Mouse (Mus musculus): ENCODE measurements around the gene Rfwd3. TPM values are rescaled to one million over a fixed set of nuclear protein-coding genes. Genes with fewer than 3 reads are reported as not detected.
"Not testable (repeated sequence)": the region's sequence is repeated elsewhere in the genome, so short reads cannot be mapped to it uniquely, and the experiment has no call there.

Gene Rfwd3
- polyA plus RNA-seq, 1 experiment from 2014 or later, result 56.5 TPM

DNA sequence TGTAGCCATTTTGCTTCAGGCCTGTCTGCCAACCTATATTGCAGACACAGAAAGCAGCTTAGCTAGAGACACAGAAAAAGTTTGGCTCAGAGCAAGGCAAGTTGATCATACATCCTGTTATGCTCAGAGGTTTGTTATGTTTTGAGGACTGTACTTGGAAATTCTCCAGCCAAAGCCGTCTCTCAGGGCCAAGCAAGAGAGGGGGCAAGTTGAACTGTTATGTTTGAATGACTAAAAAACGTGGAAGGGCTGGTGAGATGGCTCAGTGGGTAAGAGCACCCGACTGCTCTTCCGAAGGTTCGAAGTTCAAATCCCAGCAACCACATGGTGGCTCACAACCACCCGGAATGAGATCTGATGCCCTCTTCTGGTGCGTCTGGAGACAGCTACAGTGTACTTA is 33.9 kb downstream of the Rfwd3 start:
- H3K27ac ChIP-seq; ATAC-seq (ENCODE audit: low FRiP score, low read depth); H3K27me3 ChIP-seq (replicated peaks); H3K4me1 ChIP-seq; H3K9ac ChIP-seq; H3K9me3 ChIP-seq; H3K4me2 ChIP-seq (replicated peaks); H3K4me3 ChIP-seq; H3K36me3 ChIP-seq: not testable (repeated sequence)
- WGBS, result 75% methylated on average over 7 of the region's 7 CpGs

DNA sequence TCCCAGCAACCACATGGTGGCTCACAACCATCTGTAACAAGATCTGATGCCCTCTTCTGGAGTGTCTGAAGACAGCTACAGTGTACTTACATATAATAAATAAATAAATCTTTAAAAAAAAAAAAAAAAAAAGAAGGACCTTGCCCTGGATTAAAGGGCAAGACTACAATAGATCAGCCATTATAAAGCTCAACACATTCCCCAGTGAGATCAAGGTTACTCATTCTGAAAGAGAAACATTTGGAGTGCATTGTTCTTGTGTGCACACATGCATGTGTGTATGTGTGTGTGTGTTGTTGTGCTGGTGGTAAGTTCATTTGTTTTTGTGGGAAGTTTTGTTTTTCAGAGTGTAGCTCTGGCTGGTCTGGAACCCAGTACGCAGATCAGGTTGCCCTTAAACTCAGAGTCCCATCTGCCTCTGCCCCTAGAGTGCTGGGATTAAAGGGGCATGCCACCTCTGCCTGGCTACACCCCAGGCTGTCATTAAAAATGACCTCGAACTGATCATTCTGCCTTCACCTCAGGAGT is 35.3 kb downstream of the Rfwd3 start:
- Histone ChIP-seq H3K9me3 (no peaks in the 10 kb centered on the region), H3K27ac (no peak overlapping the region), H3K36me3 (no peaks in the 10 kb centered on the region), H3K9ac (no peak overlapping the region), H3K4me2 (replicated peaks) (no peak overlapping the region), H3K4me3 (no peak overlapping the region), H3K27me3 (replicated peaks) (no peaks in the 10 kb centered on the region), H3K4me1 (no peaks in the 10 kb centered on the region)
- no peak for ATAC-seq (ENCODE audit: low FRiP score, low read depth)
- 84% methylated on average over 2 of the region's 2 CpGs for WGBS

DNA sequence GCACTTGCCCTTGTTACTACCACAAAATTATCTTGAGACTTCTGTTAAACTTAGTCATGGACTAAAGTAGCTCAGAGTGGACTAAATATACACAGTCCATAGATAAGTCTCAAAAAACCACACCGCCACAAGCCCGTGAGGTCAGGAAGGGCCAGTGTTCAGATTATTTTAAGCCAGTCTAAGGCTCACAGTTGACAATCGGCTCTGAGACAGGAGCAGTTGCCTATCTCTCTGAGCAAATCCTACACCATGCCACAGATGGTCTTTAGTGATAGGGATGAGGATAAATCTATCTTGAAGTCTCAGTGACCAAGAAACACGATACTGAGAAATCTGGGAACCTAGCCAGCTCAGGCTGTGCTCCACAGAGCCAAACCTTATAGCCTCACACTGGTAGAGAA is 38.0 kb downstream of the Rfwd3 start:
- WGBS, result 85% methylated on average over 4 of the region's 4 CpGs
- peaks cover 7% of the 10 kb centered on the region for H3K4me1 ChIP-seq
- no peak overlapping the region for H3K9ac ChIP-seq
- no peak overlapping the region for H3K4me2 ChIP-seq (replicated peaks)
- no peaks in the 10 kb centered on the region for H3K27me3 ChIP-seq (replicated peaks)
- H3K4me3 ChIP-seq, result no peak overlapping the region
- no peak for ATAC-seq (ENCODE audit: low FRiP score, low read depth)
- no peak overlapping the region for H3K27ac ChIP-seq
- no peaks in the 10 kb centered on the region for H3K36me3 ChIP-seq
- no peaks in the 10 kb centered on the region for H3K9me3 ChIP-seq

GRCm38 (mm10) chr8:111260251-111260650 is 39.8 kb downstream of the Rfwd3 start:
- ATAC-seq (ENCODE audit: low FRiP score, low read depth), result no peak

DNA sequence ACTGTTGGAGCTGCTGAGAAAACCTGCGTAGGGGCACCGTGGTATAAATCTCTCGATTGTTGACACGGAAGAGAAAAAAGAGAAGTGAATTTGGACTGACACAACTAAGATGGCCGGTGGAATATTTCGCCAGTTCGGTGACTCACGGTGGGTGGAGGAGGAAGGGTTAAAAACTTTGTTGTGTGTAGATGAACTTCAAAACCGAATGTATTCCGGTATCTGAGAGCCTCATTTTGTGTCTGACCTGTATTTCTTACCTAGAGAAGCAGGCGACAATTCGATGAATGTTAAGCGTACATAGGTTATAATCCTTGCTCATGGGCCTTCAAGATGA is 40.6 kb downstream of the Rfwd3 start:
- Histone ChIP-seq H3K4me1 (peaks cover 7% of the 10 kb centered on the region), H3K9me3 (no peaks in the 10 kb centered on the region), H3K36me3 (no peaks in the 10 kb centered on the region), H3K4me2 (replicated peaks) (peak overlapping the region; percentile 63), H3K4me3 (peak overlapping the region; percentile 89), H3K27ac (peak overlapping the region; percentile 98; the same call in 1 of the 2 replicates), H3K27me3 (replicated peaks) (no peaks in the 10 kb centered on the region), H3K9ac (peak overlapping the region; percentile 98)
- 0 out of 2 replicates have a peak, but pooled peaks have one; percentile 8 for ATAC-seq (ENCODE audit: low FRiP score, low read depth)
- WGBS, result 13% methylated on average over 13 of the region's 13 CpGs

More at GRCm38 (mm10) chr8:111260251-111260650, 39.8 kb downstream of the Rfwd3 start:
- Histone ChIP-seq H3K27ac (no peak overlapping the region), H3K9me3 (no peaks in the 10 kb centered on the region), H3K36me3 (no peaks in the 10 kb centered on the region), H3K27me3 (replicated peaks) (no peaks in the 10 kb centered on the region), H3K4me3 (no peak overlapping the region), H3K9ac (no peak overlapping the region), H3K4me2 (replicated peaks) (no peak overlapping the region), H3K4me1 (peaks cover 7% of the 10 kb centered on the region)
- 96% methylated on average over 5 of the region's 5 CpGs for WGBS

- H3K4me1 ChIP-seq, result peaks cover 7% of the 10 kb centered on the region
- WGBS, result under 1% methylated on average over 76 of the region's 76 CpGs
- H3K36me3 ChIP-seq, result no peaks in the 10 kb centered on the region
- no peaks in the 10 kb centered on the region for H3K27me3 ChIP-seq (replicated peaks)
- peak within 1 kb of the TSS; percentile 89 for H3K4me3 ChIP-seq
- H3K9me3 ChIP-seq, result no peaks in the 10 kb centered on the region
- H3K27ac ChIP-seq, result peak within 1 kb of the TSS; percentile 98
- peak; percentile 93 for ATAC-seq (ENCODE audit: low FRiP score, low read depth)
- peak within 1 kb of the TSS; percentile 63 for H3K4me2 ChIP-seq (replicated peaks)
- H3K9ac ChIP-seq, result peak within 1 kb of the TSS; percentile 98
Measured at GRCm38 (mm10) chr8:111258631-111259407, 41.2 kb downstream of the Rfwd3 start, which contains the start of gene Glg1. Gene Glg1, minus strand, starts transcription at chr8:111259216.

DNA sequence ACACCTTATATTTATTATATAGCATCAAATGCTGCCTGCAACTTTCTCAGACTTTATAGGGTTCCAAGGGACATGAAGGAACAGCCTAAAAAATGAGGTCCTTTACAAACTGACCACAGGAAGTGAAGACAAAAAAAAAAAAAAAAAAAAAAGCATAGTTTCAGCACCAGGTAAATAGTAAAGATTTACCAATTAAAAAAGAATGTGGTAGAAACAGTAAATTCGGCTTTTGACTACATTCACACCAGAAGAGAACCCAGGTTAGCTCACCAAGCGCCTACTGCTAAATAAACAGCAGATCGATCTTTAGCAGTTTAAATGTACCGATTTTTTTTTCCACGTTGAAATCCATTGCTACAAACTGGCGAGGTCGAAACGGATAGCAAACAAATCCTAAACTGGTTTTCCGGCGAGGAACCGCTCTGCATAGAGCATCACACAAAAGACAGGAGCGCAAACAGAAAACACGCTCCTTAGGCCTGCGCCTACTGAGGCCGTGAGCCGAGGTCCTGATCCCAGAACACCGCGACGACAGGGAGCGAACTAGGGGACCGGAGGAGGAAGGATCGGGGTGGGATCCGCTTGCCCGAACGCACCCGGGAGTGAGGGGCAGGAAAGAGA is 41.9 kb downstream of the Rfwd3 start:
- Histone ChIP-seq H3K27me3 (replicated peaks) (no peaks in the 10 kb centered on the region), H3K4me3 (peak overlapping the region; percentile 89), H3K9ac (peak overlapping the region; percentile 98), H3K9me3 (no peaks in the 10 kb centered on the region), H3K4me2 (replicated peaks) (peak overlapping the region; percentile 63), H3K36me3 (no peaks in the 10 kb centered on the region), H3K4me1 (peaks cover 7% of the 10 kb centered on the region), H3K27ac (peak overlapping the region; percentile 98)
- ATAC-seq (ENCODE audit: low FRiP score, low read depth), result peak; percentile 79
- under 1% methylated on average over 26 of the region's 26 CpGs for WGBS

- 94% methylated on average over 4 of the region's 4 CpGs for WGBS
- Histone ChIP-seq H3K9me3 (no peaks in the 10 kb centered on the region), H3K36me3 (no peaks in the 10 kb centered on the region), H3K27me3 (replicated peaks) (no peaks in the 10 kb centered on the region), H3K27ac (no peak overlapping the region), H3K4me2 (replicated peaks) (no peak overlapping the region), H3K4me3 (no peak overlapping the region), H3K9ac (no peak overlapping the region), H3K4me1 (peaks cover 4% of the 10 kb centered on the region)
- ATAC-seq (ENCODE audit: low FRiP score, low read depth), result no peak
Measured at GRCm38 (mm10) chr8:111252487-111253112, 47.4 kb downstream of the Rfwd3 start.

GRCm38 (mm10) chr8:111250111-111250510 is 49.9 kb downstream of the Rfwd3 start:
- no peak overlapping the region for H3K4me3 ChIP-seq
- no peak overlapping the region for H3K9ac ChIP-seq
- H3K4me2 ChIP-seq (replicated peaks), result no peak overlapping the region
- 81% methylated on average over 2 of the region's 2 CpGs for WGBS
- H3K4me1 ChIP-seq, result no peaks in the 10 kb centered on the region
- no peak for ATAC-seq (ENCODE audit: low FRiP score, low read depth)
- H3K27ac ChIP-seq, result no peak overlapping the region
- no peaks in the 10 kb centered on the region for H3K36me3 ChIP-seq
- H3K27me3 ChIP-seq (replicated peaks), result no peaks in the 10 kb centered on the region
- no peaks in the 10 kb centered on the region for H3K9me3 ChIP-seq

GRCm38 (mm10) chr8:111248136-111248535 is 51.9 kb downstream of the Rfwd3 start:
- ATAC-seq (ENCODE audit: low FRiP score, low read depth), result no peak
- Histone ChIP-seq H3K4me3 (no peak overlapping the region), H3K9ac (no peak overlapping the region), H3K27me3 (replicated peaks) (no peaks in the 10 kb centered on the region), H3K4me2 (replicated peaks) (no peak overlapping the region), H3K36me3 (no peaks in the 10 kb centered on the region), H3K9me3 (no peaks in the 10 kb centered on the region), H3K4me1 (no peaks in the 10 kb centered on the region), H3K27ac (no peak overlapping the region)

DNA sequence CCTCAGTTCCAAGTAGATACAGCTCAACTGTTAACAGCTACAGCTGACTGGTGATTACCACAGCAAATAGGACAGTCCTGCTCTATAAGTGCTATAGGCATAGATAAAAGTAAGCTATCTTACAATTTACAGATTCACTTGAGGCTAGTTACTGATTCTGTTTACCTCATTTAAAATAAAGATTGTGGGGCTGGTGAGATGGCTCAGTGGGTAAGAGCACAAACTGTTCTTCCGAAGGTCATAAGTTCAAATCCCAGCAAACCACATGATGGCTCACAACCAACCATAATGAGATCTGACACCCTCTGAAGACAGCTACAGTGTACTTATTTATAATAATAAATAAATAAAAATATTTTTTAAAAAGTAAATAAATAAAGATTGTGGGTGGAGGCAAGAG is 53.2 kb downstream of the Rfwd3 start:
- not testable (repeated sequence) for H3K4me2 ChIP-seq (replicated peaks); H3K36me3 ChIP-seq; H3K4me1 ChIP-seq; H3K9ac ChIP-seq; H3K27me3 ChIP-seq (replicated peaks); H3K4me3 ChIP-seq; ATAC-seq (ENCODE audit: low FRiP score, low read depth); H3K27ac ChIP-seq; H3K9me3 ChIP-seq
- WGBS, result 95% methylated on average over 1 of the region's 1 CpGs

DNA sequence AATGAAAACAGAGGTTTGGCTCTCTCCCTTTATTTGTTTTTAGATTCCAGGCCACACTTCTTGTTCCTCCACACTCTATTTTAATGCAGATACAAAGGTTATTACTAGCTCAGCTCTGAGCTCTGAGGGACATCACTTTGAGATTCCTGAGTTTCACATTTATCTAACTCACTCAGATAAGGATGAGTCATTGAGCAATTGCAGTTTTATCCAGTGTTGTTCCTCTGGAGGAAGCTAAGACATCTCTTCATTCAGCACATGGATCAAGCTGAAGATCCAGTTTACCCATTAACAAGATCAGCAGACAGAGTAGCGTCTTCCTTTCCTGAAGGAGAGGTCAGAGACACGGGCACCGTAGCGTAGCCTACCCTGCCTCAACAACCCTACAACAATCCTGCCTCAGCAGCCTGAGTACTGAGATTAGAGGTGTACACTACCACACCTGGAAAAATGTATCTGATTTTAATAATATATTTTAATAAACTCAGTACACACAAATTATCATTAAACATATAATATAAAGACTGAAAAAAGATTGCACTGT is 53.7 kb downstream of the Rfwd3 start:
- Histone ChIP-seq H3K36me3 (no peaks in the 10 kb centered on the region), H3K9me3 (no peaks in the 10 kb centered on the region), H3K4me2 (replicated peaks) (no peak overlapping the region), H3K27ac (no peak overlapping the region), H3K4me3 (no peak overlapping the region), H3K27me3 (replicated peaks) (no peaks in the 10 kb centered on the region), H3K9ac (no peak overlapping the region), H3K4me1 (no peaks in the 10 kb centered on the region)
- ATAC-seq (ENCODE audit: low FRiP score, low read depth), result no peak
- WGBS, result 89% methylated on average over 4 of the region's 4 CpGs

All from neural tube, embryonic 12.5 days (tissue).